In genomic region chr3:76567346-76567745, GRCm38 (mm10) we compare ENCODE assay signal across 25 mouse cellular contexts.
A peak's percentile ranks its signal among the peaks of the same experiment; 100 is the strongest.
DNase-seq lines count a peak whose midpoint lies in the region; ATAC-seq and TF ChIP-seq lines count a peak whose summit lies in the region.
"Had no signal": no experiment of that assay in that cellular context is flagged by ENCODE, and none has a peak within 500 bp of the region (broad histone marks: within the 10 kb centered on the region; RNA-seq: fewer than 3 reads in every experiment).

No protein-coding gene starts in this region.

- DNase-seq in embryonic facial prominence, embryonic 11.5 days (ENCODE audit: low spot score) = peak; percentile 1
- DNase-seq in embryonic facial prominence, embryonic 10.5 days (ENCODE audit: low spot score) = no peak
- peak; percentile 32 for DNase-seq in hindbrain, postnatal 0 days (ENCODE audit: low spot score)
- peak; percentile 51 for DNase-seq in midbrain, embryonic 14.5 days
- no peak for DNase-seq in midbrain, embryonic 10.5 days (ENCODE audit: low spot score)
- peak; percentile 27 for DNase-seq in brain, embryonic 14.5 days (ENCODE audit: low read depth)
- DNase-seq in testis, postnatal 14 days (ENCODE audit: low spot score) = no peak
- DNase-seq: adrenal gland, adult 8-10 months; B cell, adult 2 months; cerebellum, adult 11-12 months; cerebellum, postnatal 10 days; heart, postnatal 14 days; kidney, postnatal 14 days; liver, embryonic 13.5 days; lung, adult 18-20 months; lung, postnatal 10 days; right cerebral cortex, adult 18-20 months; spleen, adult 18-20 months; thymus, adult 18-20 months; thymus, postnatal 25 days had no signal

- peak; percentile 22 for TF ChIP-seq CTCF in hindbrain, postnatal 0 days (IDR thresholded peaks at IDR 0.05; ENCODE audit: low read depth)
- no peak for TF ChIP-seq CTCF in brain, embryonic 14.5 days (IDR thresholded peaks at IDR 0.05; ENCODE audit: borderline replicate concordance, extremely low read depth, insufficient read depth, insufficient read length)

- H3K27me3 ChIP-seq in embryonic facial prominence, embryonic 11.5 days (ENCODE audit: control insufficient read depth, insufficient read depth, low read length) = no peaks in the 10 kb centered on the region
- no peaks in the 10 kb centered on the region for H3K27me3 ChIP-seq in embryonic facial prominence, embryonic 10.5 days (replicated peaks; ENCODE audit: low read depth, poor library complexity, severe bottlenecking)
- no peaks in the 10 kb centered on the region for H3K27me3 ChIP-seq in hindbrain, postnatal 0 days (ENCODE audit: insufficient read depth, low read length)
- no peaks in the 10 kb centered on the region for H3K27me3 ChIP-seq in hindbrain, embryonic 13.5 days
- no peaks in the 10 kb centered on the region for H3K27me3 ChIP-seq in midbrain, embryonic 14.5 days (ENCODE audit: control insufficient read depth, insufficient read depth, low read length)
- H3K27me3 ChIP-seq in midbrain, embryonic 10.5 days (ENCODE audit: low read depth, poor library complexity, severe bottlenecking) = no peaks in the 10 kb centered on the region
- H3K27me3 ChIP-seq: limb, embryonic 15.5 days; liver, embryonic 13.5 days had no signal

- no peak overlapping the region for H3K27ac ChIP-seq in embryonic facial prominence, embryonic 11.5 days (replicated peaks; ENCODE audit: low read depth, low read length)
- H3K27ac ChIP-seq in embryonic facial prominence, embryonic 10.5 days (replicated peaks) = no peak overlapping the region
- no peak overlapping the region for H3K27ac ChIP-seq in hindbrain, postnatal 0 days
- no peak overlapping the region for H3K27ac ChIP-seq in hindbrain, embryonic 13.5 days
- H3K27ac ChIP-seq in midbrain, embryonic 14.5 days (replicated peaks; ENCODE audit: low read depth, low read length) = no peak overlapping the region
- H3K27ac ChIP-seq in midbrain, embryonic 10.5 days (replicated peaks) = no peak overlapping the region
- H3K27ac ChIP-seq: limb, embryonic 10.5 days; limb, embryonic 15.5 days; liver, embryonic 13.5 days had no signal

- no peak overlapping the region for H3K9ac ChIP-seq in embryonic facial prominence, embryonic 11.5 days (replicated peaks; ENCODE audit: low read length)
- no peak overlapping the region for H3K9ac ChIP-seq in hindbrain, postnatal 0 days (replicated peaks; ENCODE audit: low read length)
- no peak overlapping the region for H3K9ac ChIP-seq in hindbrain, embryonic 13.5 days
- no peak overlapping the region for H3K9ac ChIP-seq in midbrain, embryonic 14.5 days (replicated peaks; ENCODE audit: low read length)
- H3K9ac ChIP-seq: limb, embryonic 15.5 days; liver, embryonic 13.5 days had no signal

- no peak for ATAC-seq in embryonic facial prominence, embryonic 11.5 days (replicated peaks; ENCODE audit: insufficient number of reproducible peaks, low FRiP score, low TSS enrichment, low read depth)
- no peak for ATAC-seq in hindbrain, postnatal 0 days
- no peak for ATAC-seq in hindbrain, embryonic 13.5 days (ENCODE audit: low FRiP score)
- no peak for ATAC-seq in midbrain, embryonic 14.5 days (ENCODE audit: low FRiP score, low TSS enrichment)
- ATAC-seq: forebrain, embryonic 16.5 days; intestine, postnatal 0 days had no signal

- no peaks in the 10 kb centered on the region for H3K9me3 ChIP-seq in embryonic facial prominence, embryonic 11.5 days (replicated peaks; ENCODE audit: control insufficient read depth, low read length)
- no peaks in the 10 kb centered on the region for H3K9me3 ChIP-seq in embryonic facial prominence, embryonic 10.5 days
- no peaks in the 10 kb centered on the region for H3K9me3 ChIP-seq in hindbrain, postnatal 0 days (ENCODE audit: low read length)
- no peaks in the 10 kb centered on the region for H3K9me3 ChIP-seq in hindbrain, embryonic 13.5 days
- no peaks in the 10 kb centered on the region for H3K9me3 ChIP-seq in midbrain, embryonic 14.5 days (ENCODE audit: control insufficient read depth, low read length)
- H3K9me3 ChIP-seq in midbrain, embryonic 10.5 days (replicated peaks) = no peaks in the 10 kb centered on the region
- H3K9me3 ChIP-seq: limb, embryonic 10.5 days; limb, embryonic 15.5 days; liver, embryonic 13.5 days had no signal

- no peak overlapping the region for H3K4me2 ChIP-seq in embryonic facial prominence, embryonic 11.5 days (ENCODE audit: low read depth, low read length)
- H3K4me2 ChIP-seq in hindbrain, postnatal 0 days (ENCODE audit: low read depth, low read length) = no peak overlapping the region
- no peak overlapping the region for H3K4me2 ChIP-seq in hindbrain, embryonic 13.5 days
- no peak overlapping the region for H3K4me2 ChIP-seq in midbrain, embryonic 14.5 days (ENCODE audit: low read length)
- H3K4me2 ChIP-seq: limb, embryonic 15.5 days; liver, embryonic 13.5 days had no signal

- H3K4me1 ChIP-seq in embryonic facial prominence, embryonic 11.5 days (ENCODE audit: control insufficient read depth, insufficient read depth, low read length) = no peaks in the 10 kb centered on the region
- H3K4me1 ChIP-seq in embryonic facial prominence, embryonic 10.5 days = no peaks in the 10 kb centered on the region
- no peaks in the 10 kb centered on the region for H3K4me1 ChIP-seq in hindbrain, postnatal 0 days (ENCODE audit: insufficient read depth, low read length)
- H3K4me1 ChIP-seq in hindbrain, embryonic 13.5 days (replicated peaks) = no peaks in the 10 kb centered on the region
- H3K4me1 ChIP-seq in midbrain, embryonic 14.5 days (ENCODE audit: control insufficient read depth, insufficient read depth, low read length) = no peaks in the 10 kb centered on the region
- no peaks in the 10 kb centered on the region for H3K4me1 ChIP-seq in midbrain, embryonic 10.5 days
- H3K4me1 ChIP-seq: limb, embryonic 10.5 days; limb, embryonic 15.5 days; liver, embryonic 13.5 days had no signal

- no peak for TF ChIP-seq POLR2A in brain, embryonic 14.5 days (IDR thresholded peaks at IDR 0.05; ENCODE audit: borderline replicate concordance, extremely low read depth, insufficient read depth, insufficient read length, poor library complexity, severe bottlenecking)

- H3K36me3 ChIP-seq in embryonic facial prominence, embryonic 11.5 days (replicated peaks; ENCODE audit: control insufficient read depth, insufficient read depth, low read depth, low read length) = no peaks in the 10 kb centered on the region
- no peaks in the 10 kb centered on the region for H3K36me3 ChIP-seq in embryonic facial prominence, embryonic 10.5 days (replicated peaks)
- H3K36me3 ChIP-seq in hindbrain, postnatal 0 days (ENCODE audit: insufficient read depth, low read length) = no peaks in the 10 kb centered on the region
- no peaks in the 10 kb centered on the region for H3K36me3 ChIP-seq in hindbrain, embryonic 13.5 days
- H3K36me3 ChIP-seq in midbrain, embryonic 14.5 days (ENCODE audit: control insufficient read depth, insufficient read depth, low read length) = no peaks in the 10 kb centered on the region
- no peaks in the 10 kb centered on the region for H3K36me3 ChIP-seq in midbrain, embryonic 10.5 days
- H3K36me3 ChIP-seq: limb, embryonic 10.5 days; limb, embryonic 15.5 days; liver, embryonic 13.5 days had no signal

- no peak overlapping the region for H3K4me3 ChIP-seq in embryonic facial prominence, embryonic 11.5 days (ENCODE audit: low read depth, low read length)
- H3K4me3 ChIP-seq in embryonic facial prominence, embryonic 10.5 days = no peak overlapping the region
- H3K4me3 ChIP-seq in hindbrain, postnatal 0 days (ENCODE audit: low read length) = no peak overlapping the region
- H3K4me3 ChIP-seq in hindbrain, embryonic 13.5 days = no peak overlapping the region
- no peak overlapping the region for H3K4me3 ChIP-seq in midbrain, embryonic 14.5 days (replicated peaks; ENCODE audit: low read depth, low read length)
- H3K4me3 ChIP-seq in midbrain, embryonic 10.5 days = no peak overlapping the region
- H3K4me3 ChIP-seq: limb, embryonic 10.5 days; limb, embryonic 15.5 days; liver, embryonic 13.5 days had no signal

Comparison
In these comparisons a context has a peak if more than half of its experiments do, and no peak if none do; other contexts are left out.
1. DNase-seq: peak in embryonic facial prominence, embryonic 11.5 days (single experiment), hindbrain, postnatal 0 days (single experiment), midbrain, embryonic 14.5 days (single experiment) and brain, embryonic 14.5 days (single experiment); none in embryonic facial prominence, embryonic 10.5 days (single experiment), midbrain, embryonic 10.5 days (single experiment) and testis, postnatal 14 days (single experiment).